In the genomic region with DNA sequence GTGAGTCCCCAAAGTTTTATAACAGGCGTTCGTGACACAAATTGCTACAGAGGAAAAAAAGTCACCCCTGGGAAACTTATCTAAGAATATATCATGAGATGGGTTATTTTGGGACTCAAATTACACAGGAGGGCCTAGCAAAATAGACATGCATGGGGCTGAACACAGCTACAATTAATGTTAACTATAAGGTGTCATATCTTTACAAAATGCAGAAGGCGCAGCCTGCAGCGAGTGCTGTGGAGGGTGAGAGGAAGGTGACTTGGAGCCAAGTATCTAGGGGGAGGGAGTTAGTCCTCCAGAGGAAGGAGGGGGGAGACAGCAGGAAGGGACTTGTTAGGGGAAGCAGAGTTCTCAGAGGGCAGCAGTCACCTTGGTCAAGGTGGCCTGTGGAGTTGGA, we compare ENCODE assay signal across 31 mouse cellular contexts. TPM values are rescaled to one million over a fixed set of nuclear protein-coding genes. Genes with fewer than 3 reads are reported as not detected.
"Had no signal": no experiment of that assay in that cellular context is flagged by ENCODE, and none has a peak within 500 bp of the region (broad histone marks: within the 10 kb centered on the region; RNA-seq: fewer than 3 reads in every experiment).

No protein-coding gene starts in this region.

- H3K4me2 ChIP-seq: limb, embryonic 12.5 days; limb, embryonic 13.5 days; limb, embryonic 15.5 days; liver, embryonic 11.5 days; liver, embryonic 12.5 days; liver, embryonic 13.5 days; liver, embryonic 15.5 days; lung, embryonic 14.5 days; lung, embryonic 15.5 days; midbrain, embryonic 11.5 days; midbrain, embryonic 12.5 days; midbrain, embryonic 13.5 days; midbrain, embryonic 15.5 days; neural tube, embryonic 12.5 days had no signal

- H3K36me3 ChIP-seq: limb, embryonic 12.5 days; limb, embryonic 13.5 days; limb, embryonic 15.5 days; liver, embryonic 12.5 days; liver, embryonic 13.5 days; liver, embryonic 15.5 days; lung, embryonic 15.5 days; midbrain, embryonic 10.5 days; midbrain, embryonic 12.5 days; midbrain, embryonic 13.5 days; midbrain, embryonic 15.5 days; neural tube, embryonic 12.5 days had no signal

- H3K27ac ChIP-seq: limb, embryonic 12.5 days; limb, embryonic 13.5 days; limb, embryonic 15.5 days; liver, embryonic 12.5 days; liver, embryonic 13.5 days; liver, embryonic 14.5 days; liver, embryonic 15.5 days; lung, embryonic 15.5 days; macrophage; midbrain, embryonic 10.5 days; midbrain, embryonic 12.5 days; midbrain, embryonic 13.5 days; midbrain, embryonic 15.5 days; neural tube, embryonic 12.5 days had no signal

- H3K4me1 ChIP-seq: limb, embryonic 12.5 days; limb, embryonic 13.5 days; limb, embryonic 15.5 days; liver, embryonic 13.5 days; liver, embryonic 15.5 days; midbrain, embryonic 12.5 days; midbrain, embryonic 13.5 days; neural tube, embryonic 12.5 days had no signal

- DNase-seq: left cerebral cortex, postnatal 4 days; liver; liver, embryonic 13.5 days; liver, postnatal 0 days; lung, adult 18-20 months; lung, adult 2 months; lung, embryonic 14.5 days; lung, postnatal 10 days; lung, postnatal 14 days; lung, postnatal 36 days; lung, postnatal 4 days; midbrain, embryonic 14.5 days had no signal

- ATAC-seq: liver, embryonic 12.5 days; liver, postnatal 0 days; midbrain, embryonic 13.5 days; midbrain, embryonic 15.5 days; midbrain, embryonic 16.5 days had no signal

- H3K9ac ChIP-seq: limb, embryonic 12.5 days; limb, embryonic 13.5 days; limb, embryonic 15.5 days; liver, embryonic 12.5 days; liver, embryonic 13.5 days; liver, embryonic 14.5 days; liver, embryonic 15.5 days; liver, postnatal 0 days; lung, embryonic 14.5 days; lung, embryonic 15.5 days; midbrain, embryonic 12.5 days; midbrain, embryonic 13.5 days; midbrain, embryonic 15.5 days; neural tube, embryonic 12.5 days had no signal

- H3K4me3 ChIP-seq: limb, embryonic 12.5 days; limb, embryonic 13.5 days; limb, embryonic 15.5 days; liver, embryonic 12.5 days; liver, embryonic 13.5 days; liver, embryonic 15.5 days; lung, embryonic 15.5 days; megakaryocyte, embryonic 14.5 days; midbrain, embryonic 10.5 days; midbrain, embryonic 12.5 days; midbrain, embryonic 13.5 days; midbrain, embryonic 15.5 days; myocyte; neural tube, embryonic 12.5 days had no signal

- H3K9me3 ChIP-seq: limb, embryonic 15.5 days; liver, embryonic 12.5 days; liver, embryonic 13.5 days; liver, embryonic 15.5 days; lung, embryonic 15.5 days; neural tube, embryonic 12.5 days had no signal

- H3K27me3 ChIP-seq: limb, embryonic 15.5 days; lung, embryonic 15.5 days; midbrain, embryonic 15.5 days; neural tube, embryonic 12.5 days had no signal

RNA-seq across cellular contexts. Expression of gene Fam83f, which starts 7.2 kb away (rescaled TPM):
- total RNA-seq: megakaryocyte-erythroid progenitor cell, adult 5-6 weeks had no signal
- polyA plus RNA-seq: myocyte had no signal
